Mouse (Mus musculus) limb, embryonic 11.5 days (tissue): ENCODE data around the gene Traf4. TPM values are rescaled to one million over a fixed set of nuclear protein-coding genes. Genes with fewer than 3 reads are reported as not detected.

Experiments
- ATAC-seq: fragments of 200-750 bp; cut with Nextera tagmentation; 2 replicates; pipeline ENCODE4 v1.8.0; 2017; ENCODE audit warnings: low read depth; ENCODE audit not compliant: insufficient number of reproducible peaks, low FRiP score, low TSS enrichment
- DNase-seq: peaks from one replicate; pipeline ENCODE4 v3.0.0-alpha.2; 2015; ENCODE audit warnings: low spot score
- H3K27ac ChIP-seq: fragments of 300-500 bp; sonication (generic); replicated peaks from 2 replicates; pipeline ENCODE4 v1.5.1; 2014; ENCODE audit warnings: low read depth, mild to moderate bottlenecking, low read length
- H3K27me3 ChIP-seq: fragments of 300-500 bp; sonication (generic); 2 replicates; pipeline ENCODE4 v1.6.1; 2014; ENCODE audit warnings: mild to moderate bottlenecking, low read length, mixed read lengths; ENCODE audit not compliant: control insufficient read depth, insufficient read depth
- H3K36me3 ChIP-seq: fragments of 300-500 bp; sonication (generic); 2 replicates; pipeline ENCODE4 v1.6.1; 2014; ENCODE audit warnings: mild to moderate bottlenecking, low read length, moderate library complexity, mixed read lengths; ENCODE audit not compliant: control insufficient read depth, insufficient read depth
- H3K4me1 ChIP-seq: fragments of 300-500 bp; sonication (generic); 2 replicates; pipeline ENCODE4 v1.6.1; 2014; ENCODE audit warnings: low read length, mixed read lengths; ENCODE audit not compliant: control insufficient read depth, insufficient read depth
- H3K4me2 ChIP-seq: fragments of 300-500 bp; sonication (generic); 2 replicates; pipeline ENCODE4 v1.6.1; 2014; ENCODE audit warnings: low read depth, mild to moderate bottlenecking, moderate library complexity; ENCODE audit not compliant: severe bottlenecking
- H3K4me3 ChIP-seq: fragments of 300-500 bp; sonication (generic); 2 replicates; pipeline ENCODE4 v1.5.1; 2014; ENCODE audit warnings: low read depth, low read length
- H3K9ac ChIP-seq: fragments of 300-500 bp; sonication (generic); 2 replicates; pipeline ENCODE4 v1.6.1; 2014; ENCODE audit warnings: mild to moderate bottlenecking, low read length
- H3K9me3 ChIP-seq: fragments of 300-500 bp; sonication (generic); 2 replicates; pipeline ENCODE4 v1.6.1; 2016; ENCODE audit warnings: low read length; ENCODE audit not compliant: control insufficient read depth
- WGBS: fragments of 180-500 bp; shearing (Covaris S2); extraction: QIAGEN DNeasy Blood & Tissue Kit; methylation state at CpG from one replicate; pipeline ENCODE4 v1.1.7; 2014; 5-methylcytosine and 5-hydroxymethylcytosine counted together
- polyA plus RNA-seq: library from polyadenylated mRNA; unstranded; fragments of >200 nt; fragmentation: Nextera tagmentation; extraction: Ambion mirVana; gene quantifications from 2 replicates; pipeline ENCODE4 v1.2.1, GENCODE M21; 2014

Traf4 gene
- polyA plus RNA-seq, 1 experiment from 2014 or later: 92.6 TPM

DNA sequence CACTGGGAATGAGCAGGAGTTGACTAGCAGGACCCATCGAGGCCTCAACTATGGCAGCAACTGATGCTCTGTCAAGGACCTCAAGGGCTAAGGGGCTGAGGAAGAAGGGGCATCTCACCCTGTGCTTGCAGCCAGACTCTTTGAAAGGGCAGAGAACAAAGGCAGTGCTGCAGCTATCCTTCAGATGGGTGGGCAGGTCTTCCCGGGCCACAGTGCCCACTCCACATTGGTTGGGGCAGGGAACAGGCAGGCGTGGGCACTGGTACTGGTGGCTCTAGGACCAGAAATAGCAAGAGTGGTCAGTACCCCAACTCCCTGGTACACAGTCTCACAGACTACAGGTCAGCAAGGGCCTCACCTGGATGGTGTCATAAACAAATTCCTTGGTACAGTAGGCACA lies 4.7 kb downstream of the Traf4 start:
- H3K27ac ChIP-seq: no peak overlapping the region
- no peak overlapping the region for H3K9ac ChIP-seq
- no peak for ATAC-seq
- H3K9me3 ChIP-seq: no peaks in the 10 kb centered on the region
- no peak overlapping the region for H3K4me2 ChIP-seq
- WGBS: 91% methylated on average over 3 of the region's 3 CpGs
- H3K4me3 ChIP-seq: no peak overlapping the region
- H3K36me3 ChIP-seq: peaks cover 22% of the 10 kb centered on the region
- no peak for DNase-seq
- no peaks in the 10 kb centered on the region for H3K27me3 ChIP-seq
- peaks cover 16% of the 10 kb centered on the region for H3K4me1 ChIP-seq

- ATAC-seq (no peak), DNase-seq (no peak)
- no peak overlapping the region for H3K27ac ChIP-seq
- H3K4me3 ChIP-seq: no peak overlapping the region
- no peaks in the 10 kb centered on the region for H3K9me3 ChIP-seq
- H3K27me3 ChIP-seq: no peaks in the 10 kb centered on the region
- peaks cover 23% of the 10 kb centered on the region for H3K36me3 ChIP-seq
- peaks cover 16% of the 10 kb centered on the region for H3K4me1 ChIP-seq
- H3K4me2 ChIP-seq: no peak overlapping the region
- no peak overlapping the region; the same call in 1 of the 2 replicates for H3K9ac ChIP-seq
- 90% methylated on average over 18 of the region's 18 CpGs for WGBS
Measured at GRCm38 (mm10) chr11:78160171-78160570, 5.2 kb downstream of the Traf4 start.

DNA sequence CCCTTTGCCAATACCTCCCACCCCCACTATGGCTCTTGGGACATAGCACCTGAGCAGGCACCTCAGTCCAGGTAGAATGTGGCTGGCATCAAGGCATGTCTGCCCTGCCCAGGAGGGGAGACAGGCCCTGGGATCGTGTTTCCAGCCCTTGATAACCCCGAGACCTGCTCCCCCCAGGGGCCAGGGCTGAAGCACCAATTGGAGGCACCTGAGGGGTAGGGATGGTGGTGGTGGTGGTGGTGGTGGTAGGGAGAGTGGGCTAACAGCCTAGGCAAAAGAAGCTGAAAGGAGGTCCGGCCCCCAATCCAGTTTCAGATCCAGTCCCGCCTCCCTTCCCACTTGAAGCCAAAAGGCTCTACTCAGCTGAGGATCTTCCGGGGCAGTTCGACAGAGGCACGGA lies 5.8 kb downstream of the Traf4 start:
- ATAC-seq: no peak
- no peak overlapping the region for H3K27ac ChIP-seq

GRCm38 (mm10) chr11:78159096-78159495 lies 6.3 kb downstream of the Traf4 start:
- Histone ChIP-seq H3K9me3 (no peaks in the 10 kb centered on the region), H3K4me3 (no peak overlapping the region), H3K27ac (no peak overlapping the region), H3K4me2 (no peak overlapping the region), H3K36me3 (peaks cover 31% of the 10 kb centered on the region), H3K27me3 (no peaks in the 10 kb centered on the region), H3K9ac (no peak overlapping the region), H3K4me1 (peaks cover 16% of the 10 kb centered on the region)
- WGBS: 34% methylated on average over 2 of the region's 2 CpGs
- DNase-seq (peak; percentile 84), ATAC-seq (no peak)

More for the DNA sequence above, 5.8 kb downstream of the Traf4 start:
- 83% methylated on average over 7 of the region's 7 CpGs for whole genome bisulfite sequencing
- no peak for DNase-seq
- no peak overlapping the region for H3K9ac ChIP-seq
- no peaks in the 10 kb centered on the region for H3K27me3 ChIP-seq
- no peak overlapping the region for H3K4me3 ChIP-seq
- peaks cover 27% of the 10 kb centered on the region for H3K36me3 ChIP-seq
- H3K4me1 ChIP-seq: peaks cover 16% of the 10 kb centered on the region
- no peak overlapping the region for H3K4me2 ChIP-seq
- no peaks in the 10 kb centered on the region for H3K9me3 ChIP-seq

DNA sequence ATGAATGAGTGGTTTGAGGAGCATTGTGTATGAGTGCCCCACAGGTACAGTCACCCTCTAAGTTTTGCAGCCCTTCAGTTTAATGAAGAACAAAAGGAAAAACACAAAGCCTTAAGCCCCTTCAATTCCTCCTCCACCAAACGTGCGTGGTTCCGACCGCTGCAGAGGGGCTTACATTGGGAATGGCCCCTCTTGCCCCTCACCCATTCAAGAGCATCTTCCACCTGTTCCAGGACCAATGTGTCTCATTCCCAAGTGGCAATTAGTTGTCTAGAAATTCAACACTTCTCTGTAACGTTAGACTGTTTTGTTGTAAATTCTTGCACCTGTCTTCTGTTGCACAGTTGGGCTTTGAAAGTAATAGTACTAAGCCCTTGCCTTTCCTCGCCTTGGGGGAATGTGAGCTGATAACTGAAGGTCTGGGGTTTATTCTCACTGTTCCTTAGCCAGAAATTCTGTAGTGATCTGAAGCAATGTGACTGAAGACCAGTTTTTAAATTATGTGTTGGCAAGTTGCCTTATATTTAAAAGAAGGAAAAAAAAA lies 9.2 kb downstream of the Traf4 start:
- Histone ChIP-seq H3K4me3 (no peak overlapping the region), H3K27me3 (no peaks in the 10 kb centered on the region), H3K9me3 (no peaks in the 10 kb centered on the region), H3K4me2 (no peak overlapping the region), H3K27ac (no peak overlapping the region), H3K9ac (no peak overlapping the region), H3K36me3 (peaks cover 28% of the 10 kb centered on the region), H3K4me1 (no peaks in the 10 kb centered on the region)
- ATAC-seq: no peak
- DNase-seq: no peak
- WGBS: 74% methylated on average over 6 of the region's 6 CpGs

DNA sequence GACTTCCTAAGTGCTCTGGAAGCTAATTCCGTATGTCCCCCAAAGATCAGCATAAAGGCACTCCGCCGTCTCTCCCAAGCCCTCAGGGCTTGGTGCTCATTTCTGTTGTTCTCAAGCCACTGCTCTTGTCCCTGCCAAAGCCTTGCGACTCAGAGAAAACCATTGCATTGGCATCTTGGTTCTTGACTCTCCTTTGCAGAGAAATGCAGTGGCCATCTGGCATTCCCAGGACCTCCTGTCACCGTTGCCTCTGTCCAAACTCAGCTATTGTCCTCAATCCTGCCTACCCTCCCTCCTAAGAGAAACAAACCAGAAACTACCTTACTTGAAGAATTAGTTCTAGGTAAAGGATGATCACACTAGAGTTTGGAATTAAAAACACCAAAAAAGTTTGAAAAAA lies 9.7 kb downstream of the Traf4 start:
- H3K27me3 ChIP-seq: no peaks in the 10 kb centered on the region
- H3K4me3 ChIP-seq: no peak overlapping the region
- no peaks in the 10 kb centered on the region for H3K4me1 ChIP-seq
- WGBS: 83% methylated on average over 5 of the region's 5 CpGs
- no peak for DNase-seq
- peaks cover 25% of the 10 kb centered on the region for H3K36me3 ChIP-seq
- no peak overlapping the region for H3K9ac ChIP-seq
- no peak overlapping the region for H3K27ac ChIP-seq
- H3K9me3 ChIP-seq: no peaks in the 10 kb centered on the region
- no peak overlapping the region for H3K4me2 ChIP-seq
- ATAC-seq: no peak

DNA sequence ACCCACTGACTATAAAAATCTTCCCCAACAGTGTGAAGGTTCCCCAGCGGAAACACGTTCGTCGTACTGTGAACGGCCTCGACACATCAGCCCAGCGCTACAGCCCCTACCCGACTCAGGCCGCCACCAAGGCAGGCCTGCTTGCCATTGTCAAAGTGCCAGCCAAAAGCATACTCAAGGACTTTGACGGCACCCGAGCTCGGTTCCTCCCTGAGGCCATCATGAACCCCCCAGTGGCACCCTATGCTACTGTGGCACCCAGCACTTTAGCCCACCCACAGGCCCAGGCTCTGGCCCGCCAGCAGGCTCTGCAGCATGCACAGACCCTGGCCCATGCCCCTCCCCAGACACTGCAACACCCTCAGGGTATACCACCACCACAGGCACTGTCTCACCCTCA lies 11.6 kb downstream of the Traf4 start:
- DNase-seq: no peak
- Histone ChIP-seq H3K27ac (0 out of 2 replicates have a peak overlapping the region, but pooled peaks have one; percentile 45), H3K4me1 (no peaks in the 10 kb centered on the region), H3K27me3 (no peaks in the 10 kb centered on the region), H3K4me3 (no peak overlapping the region), H3K9ac (no peak overlapping the region), H3K4me2 (no peak overlapping the region), H3K9me3 (no peaks in the 10 kb centered on the region), H3K36me3 (peaks cover 24% of the 10 kb centered on the region; the same call in 1 of the 2 replicates)
- no peak for ATAC-seq
- 88% methylated on average over 13 of the region's 13 CpGs for WGBS

GRCm38 (mm10) chr11:78152299-78153231 lies 12.8 kb downstream of the Traf4 start:
- no peak overlapping the region for H3K4me2 ChIP-seq
- peaks cover 24% of the 10 kb centered on the region; the same call in 1 of the 2 replicates for H3K36me3 ChIP-seq
- H3K27ac ChIP-seq: no peak overlapping the region
- 61% methylated on average over 9 of the region's 9 CpGs for WGBS
- ATAC-seq: no peak
- no peak overlapping the region for H3K4me3 ChIP-seq
- H3K27me3 ChIP-seq: no peaks in the 10 kb centered on the region
- H3K9ac ChIP-seq: no peak overlapping the region
- no peak for DNase-seq
- H3K9me3 ChIP-seq: no peaks in the 10 kb centered on the region
- no peaks in the 10 kb centered on the region for H3K4me1 ChIP-seq
